Comparison of ENCODE assay signal across 9 mouse cellular contexts in the genomic region with DNA sequence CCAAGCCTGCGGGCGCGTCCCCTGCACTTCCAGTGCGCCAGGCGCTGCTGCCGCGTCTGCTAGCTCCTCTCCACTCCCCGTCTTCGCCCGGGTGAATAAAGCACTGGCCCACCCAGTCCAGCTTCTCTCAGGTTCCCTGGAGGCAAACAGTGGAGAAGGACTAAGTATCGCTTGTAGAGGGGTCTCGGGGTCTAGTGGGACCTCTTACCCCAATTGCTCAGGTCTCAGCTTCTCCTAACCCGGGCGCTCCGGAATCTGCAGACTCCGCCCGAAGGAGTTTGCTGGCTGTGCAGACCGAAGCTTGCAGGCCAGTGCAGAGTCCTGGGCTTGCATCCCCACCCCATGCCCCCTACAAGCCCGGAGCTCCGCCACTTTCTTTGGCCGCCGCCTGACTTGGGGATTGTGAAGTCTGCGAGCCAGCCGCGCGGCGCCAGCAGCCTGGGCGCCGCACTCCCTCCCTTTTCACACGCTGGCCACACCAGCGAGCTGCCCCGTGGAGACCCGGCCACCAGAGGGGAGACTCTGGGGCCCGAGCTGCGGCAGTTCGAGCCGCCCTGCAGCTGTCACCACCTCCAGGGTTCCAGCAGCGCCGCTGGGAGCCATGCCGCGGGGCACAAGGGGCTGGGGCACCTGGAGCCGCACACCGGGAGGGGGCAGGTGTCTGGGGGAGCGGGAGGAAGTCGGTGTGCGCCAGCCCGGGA. TPM values are rescaled to one million over a fixed set of nuclear protein-coding genes. Genes with fewer than 3 reads are reported as not detected.
A peak's percentile ranks its signal among the peaks of the same experiment; 100 is the strongest.
DNase-seq lines count a peak whose midpoint lies in the region; ATAC-seq and TF ChIP-seq lines count a peak whose summit lies in the region.
"Had no signal": no experiment of that assay in that cellular context is flagged by ENCODE, and none has a peak within 500 bp of the region (broad histone marks: within the 10 kb centered on the region; RNA-seq: fewer than 3 reads in every experiment).

No protein-coding gene starts in this region.

- TF ChIP-seq EP300 in liver, embryonic 14.5 days (IDR thresholded peaks at IDR 0.05; ENCODE audit: low read depth): no peak

- TF ChIP-seq CTCF in liver, embryonic 14.5 days (IDR thresholded peaks at IDR 0.05; ENCODE audit: low read depth): no peak
- TF ChIP-seq CTCF in olfactory bulb, adult 2 months (IDR thresholded peaks at IDR 0.05; ENCODE audit: insufficient read depth, low read depth, low read length): no peak

- H3K4me3 ChIP-seq in forebrain, embryonic 16.5 days (replicated peaks; ENCODE audit: low read length): peak overlapping the region; percentile 50
- H3K4me3 ChIP-seq in intestine, embryonic 14.5 days (ENCODE audit: low read depth, low read length): peak overlapping the region; percentile 64
- peak overlapping the region; percentile 21 to 34; a peak in 3 of 4 replicates for H3K4me3 ChIP-seq in liver, embryonic 14.5 days (ENCODE audit: insufficient read depth in 1 of 2, low read depth in 2 of 2, low read length in 2 of 2)
- peak overlapping the region; percentile 64 for H3K4me3 ChIP-seq in olfactory bulb, adult 2 months (ENCODE audit: insufficient read depth, low read depth, low read length)

- peaks cover 19% of the 10 kb centered on the region for H3K27me3 ChIP-seq in forebrain, embryonic 16.5 days (replicated peaks; ENCODE audit: control insufficient read depth, insufficient read depth, low read length)
- peaks cover 47% of the 10 kb centered on the region for H3K27me3 ChIP-seq in intestine, embryonic 14.5 days (replicated peaks; ENCODE audit: control insufficient read depth, insufficient read depth, low read length)
- H3K27me3 ChIP-seq in liver, embryonic 14.5 days (ENCODE audit: control insufficient read depth, insufficient read depth, low read length): peaks cover 27% of the 10 kb centered on the region

- no peaks in the 10 kb centered on the region for H3K36me3 ChIP-seq in forebrain, embryonic 16.5 days (ENCODE audit: control insufficient read depth, insufficient read depth)
- no peaks in the 10 kb centered on the region for H3K36me3 ChIP-seq in intestine, embryonic 14.5 days (ENCODE audit: control insufficient read depth, insufficient read depth, low read length)
- no peaks in the 10 kb centered on the region for H3K36me3 ChIP-seq in liver, embryonic 14.5 days (replicated peaks; ENCODE audit: control insufficient read depth, insufficient read depth, low read depth)

- H3K9me3 ChIP-seq in forebrain, embryonic 16.5 days (ENCODE audit: control insufficient read depth, low read length): no peaks in the 10 kb centered on the region
- H3K9me3 ChIP-seq in intestine, embryonic 14.5 days (ENCODE audit: control insufficient read depth, low read length): no peaks in the 10 kb centered on the region
- H3K9me3 ChIP-seq in liver, embryonic 14.5 days (ENCODE audit: control insufficient read depth, low read length): no peaks in the 10 kb centered on the region

- H3K4me2 ChIP-seq in forebrain, embryonic 16.5 days (ENCODE audit: low read length): peak overlapping the region; percentile 67
- peak overlapping the region; percentile 94 for H3K4me2 ChIP-seq in intestine, embryonic 14.5 days (ENCODE audit: low read length)
- H3K4me2 ChIP-seq in liver, embryonic 14.5 days (ENCODE audit: low read depth): peak overlapping the region; percentile 44

- H3K4me1 ChIP-seq in forebrain, embryonic 16.5 days (replicated peaks; ENCODE audit: control insufficient read depth, insufficient read depth, low read length): peaks cover 17% of the 10 kb centered on the region
- 0 out of 2 replicates have a peak, but pooled peaks cover 6% of the 10 kb centered on the region for H3K4me1 ChIP-seq in intestine, embryonic 14.5 days (replicated peaks; ENCODE audit: control insufficient read depth, insufficient read depth, low read length)
- H3K4me1 ChIP-seq in liver, embryonic 14.5 days (replicated peaks; ENCODE audit: control insufficient read depth in 2 of 2, insufficient read depth in 2 of 2, low read length in 1 of 2): no peaks in the 10 kb centered on the region
- H3K4me1 ChIP-seq in olfactory bulb, adult 2 months (ENCODE audit: control insufficient read depth, insufficient read depth, low read length): peaks cover 24% of the 10 kb centered on the region

- DNase-seq in layer of hippocampus, adult 9-11 months: peak; percentile 4
- no peak for DNase-seq in layer of hippocampus, adult 18-20 months (ENCODE audit: low spot score in 2 of 2)
- DNase-seq in adrenal gland, postnatal 36 days: peak; percentile 47 to 57
- DNase-seq in intestine, embryonic 14.5 days (ENCODE audit: low spot score): peak; percentile 83
- no peak for DNase-seq in liver, embryonic 14.5 days (ENCODE audit: low read depth in 3 of 3, low spot score in 3 of 3)

- under 1% methylated on average over 44 of the region's 47 CpGs for WGBS in forebrain, embryonic 16.5 days
- under 1% methylated on average over 47 of the region's 47 CpGs for whole genome bisulfite sequencing in intestine, embryonic 14.5 days
- under 1% methylated on average over 47 of the region's 47 CpGs for WGBS in liver, embryonic 14.5 days (ENCODE audit: insufficient replicate concordance)
- under 1% methylated on average over 47 of the region's 47 CpGs for WGBS in olfactory bulb, adult 2 months

- peak; percentile 60 for ATAC-seq in forebrain, embryonic 16.5 days
- ATAC-seq in intestine, embryonic 14.5 days (replicated peaks; ENCODE audit: low FRiP score, low TSS enrichment, low read depth): peak; percentile 71
- ATAC-seq in liver, embryonic 14.5 days (ENCODE audit: insufficient read depth): no peak
- no peak for ATAC-seq in activated CD4-positive, CD25-positive, alpha-beta regulatory T cell, adult 4 months

- H3K27ac ChIP-seq in forebrain, embryonic 16.5 days (ENCODE audit: low read length): no peak overlapping the region
- H3K27ac ChIP-seq in intestine, embryonic 14.5 days (ENCODE audit: low read depth): no peak overlapping the region
- H3K27ac ChIP-seq in liver, embryonic 14.5 days: no peak overlapping the region
- H3K27ac ChIP-seq in olfactory bulb, adult 2 months (ENCODE audit: insufficient read depth, low read depth, low read length): no peak overlapping the region
- H3K27ac ChIP-seq: macrophage had no signal

- no peak for TF ChIP-seq POLR2A in olfactory bulb, adult 2 months (IDR thresholded peaks at IDR 0.05; ENCODE audit: insufficient read depth, low read depth, low read length)

- H3K9ac ChIP-seq in forebrain, embryonic 16.5 days (replicated peaks; ENCODE audit: low read depth, low read length): peak overlapping the region; percentile 44
- H3K9ac ChIP-seq in intestine, embryonic 14.5 days (ENCODE audit: low read length): peak overlapping the region; percentile 29
- no peak overlapping the region for H3K9ac ChIP-seq in liver, embryonic 14.5 days (replicated peaks)

RNA-seq across cellular contexts. Expression of a gene that starts 0.7 kb away (rescaled TPM):
- total RNA-seq in layer of hippocampus, adult 18-20 months (2021): 10 to 100 TPM; 11.2 to 14.5 TPM
- total RNA-seq in adrenal gland, postnatal 36 days (2021): 10 to 100 TPM; 10.5 to 14.0 TPM
- polyA plus RNA-seq in forebrain, embryonic 16.5 days (2015; fragmentation: Nextera tagmentation; extraction: Ambion mirVana): 1.1 and 2.4 TPM in 2 replicates
- polyA plus RNA-seq in intestine, embryonic 14.5 days (2014; fragmentation: Nextera tagmentation; extraction: Ambion mirVana): 0.46 and 0.78 TPM in 2 replicates
- polyA plus RNA-seq in liver, embryonic 14.5 days (2012; rRNA removed): 0.01 and 0.03 TPM in 2 replicates
- not detected in 2 replicates for polyA plus RNA-seq in liver, embryonic 14.5 days (2014; fragmentation: Nextera tagmentation; extraction: Ambion mirVana)
- polyA plus RNA-seq in olfactory bulb, adult 2 months (2012; ENCODE audit: insufficient read depth, insufficient read length, low replicate concordance, missing spikeins): not detected in 2 replicates
- not detected for polyA plus RNA-seq in activated CD4-positive, CD25-positive, alpha-beta regulatory T cell, adult 4 months (2017; shearing (Covaris generic))
- polyA plus RNA-seq: macrophage had no signal

Comparison
In these comparisons a context has a peak if more than half of its experiments do, and no peak if none do; other contexts are left out.
1. DNase-seq: peak in layer of hippocampus, adult 9-11 months (single experiment), adrenal gland, postnatal 36 days (2 of 2) and intestine, embryonic 14.5 days (single experiment); none in layer of hippocampus, adult 18-20 months (0 of 2) and liver, embryonic 14.5 days (0 of 3).
2. ATAC-seq: peak in forebrain, embryonic 16.5 days (single experiment) and intestine, embryonic 14.5 days (single experiment); none in liver, embryonic 14.5 days (single experiment) and activated CD4-positive, CD25-positive, alpha-beta regulatory T cell, adult 4 months (single experiment).
3. H3K4me2 ChIP-seq: peak in every context shown above with its lines; median percentile 94 in intestine, embryonic 14.5 days; 67 in forebrain, embryonic 16.5 days; 44 in liver, embryonic 14.5 days.
4. Peak in every context shown above with its lines, with median percentiles within 50 percentile points of each other: H3K4me3 ChIP-seq.